Mouse (Mus musculus): ENCODE measurements around the gene Atoh7. TPM values are rescaled to one million over a fixed set of nuclear protein-coding genes. Genes with fewer than 3 reads are reported as not detected.

The Atoh7 gene
- polyA plus RNA-seq, 1 experiment: not detected

GRCm38 (mm10) chr10:63122516-63122915, 23.1 kb downstream of the Atoh7 start:
- no peak overlapping the region for H3K4me3 ChIP-seq (replicated peaks; ENCODE audit: control insufficient read depth, low read depth, low read length)
- no peak for TF ChIP-seq POLR2A (IDR thresholded peaks at IDR 0.05; ENCODE audit: borderline replicate concordance, control insufficient read depth, low read depth, low read length)
- TF ChIP-seq CTCF (IDR thresholded peaks at IDR 0.05; ENCODE audit: control insufficient read depth, insufficient read depth, low read length): no peak
- 42% methylated on average over 8 of the region's 8 CpGs for WGBS
- H3K4me1 ChIP-seq (ENCODE audit: control insufficient read depth, insufficient read depth, low read length): no peaks in the 10 kb centered on the region
- no peak overlapping the region for H3K27ac ChIP-seq (ENCODE audit: control insufficient read depth, insufficient read depth, low read depth, low read length, poor library complexity)

GRCm38 (mm10) chr10:63123141-63123540, 23.7 kb downstream of the Atoh7 start:
- H3K27ac ChIP-seq (ENCODE audit: control insufficient read depth, insufficient read depth, low read depth, low read length, poor library complexity): no peak overlapping the region
- no peak overlapping the region for H3K4me3 ChIP-seq (replicated peaks; ENCODE audit: control insufficient read depth, low read depth, low read length)
- WGBS: 65% methylated on average over 8 of the region's 8 CpGs

GRCm38 (mm10) chr10:63124016-63124415, 24.6 kb downstream of the Atoh7 start:
- TF ChIP-seq POLR2A (IDR thresholded peaks at IDR 0.05; ENCODE audit: borderline replicate concordance, control insufficient read depth, low read depth, low read length): no peak
- TF ChIP-seq CTCF (IDR thresholded peaks at IDR 0.05; ENCODE audit: control insufficient read depth, insufficient read depth, low read length): no peak
- no peak overlapping the region for H3K27ac ChIP-seq (ENCODE audit: control insufficient read depth, insufficient read depth, low read depth, low read length, poor library complexity)
- H3K4me3 ChIP-seq (replicated peaks; ENCODE audit: control insufficient read depth, low read depth, low read length): no peak overlapping the region
- 84% methylated on average over 10 of the region's 10 CpGs for WGBS
- H3K4me1 ChIP-seq (ENCODE audit: control insufficient read depth, insufficient read depth, low read length): no peaks in the 10 kb centered on the region

More at GRCm38 (mm10) chr10:63123141-63123540, 23.7 kb downstream of the Atoh7 start:
- TF ChIP-seq POLR2A (IDR thresholded peaks at IDR 0.05; ENCODE audit: borderline replicate concordance, control insufficient read depth, low read depth, low read length) (no peak), CTCF (IDR thresholded peaks at IDR 0.05; ENCODE audit: control insufficient read depth, insufficient read depth, low read length) (no peak)
- H3K4me1 ChIP-seq (ENCODE audit: control insufficient read depth, insufficient read depth, low read length): no peaks in the 10 kb centered on the region

GRCm38 (mm10) chr10:63125343-63125742, 25.9 kb downstream of the Atoh7 start:
- TF ChIP-seq POLR2A (IDR thresholded peaks at IDR 0.05; ENCODE audit: borderline replicate concordance, control insufficient read depth, low read depth, low read length) (no peak), CTCF (IDR thresholded peaks at IDR 0.05; ENCODE audit: control insufficient read depth, insufficient read depth, low read length) (peak; percentile 26; the same call in 1 of the 2 replicates)
- no peak overlapping the region for H3K4me3 ChIP-seq (replicated peaks; ENCODE audit: control insufficient read depth, low read depth, low read length)
- H3K4me1 ChIP-seq (ENCODE audit: control insufficient read depth, insufficient read depth, low read length): no peaks in the 10 kb centered on the region
- no peak overlapping the region for H3K27ac ChIP-seq (ENCODE audit: control insufficient read depth, insufficient read depth, low read depth, low read length, poor library complexity)
- WGBS: 58% methylated on average over 11 of the region's 11 CpGs

DNA sequence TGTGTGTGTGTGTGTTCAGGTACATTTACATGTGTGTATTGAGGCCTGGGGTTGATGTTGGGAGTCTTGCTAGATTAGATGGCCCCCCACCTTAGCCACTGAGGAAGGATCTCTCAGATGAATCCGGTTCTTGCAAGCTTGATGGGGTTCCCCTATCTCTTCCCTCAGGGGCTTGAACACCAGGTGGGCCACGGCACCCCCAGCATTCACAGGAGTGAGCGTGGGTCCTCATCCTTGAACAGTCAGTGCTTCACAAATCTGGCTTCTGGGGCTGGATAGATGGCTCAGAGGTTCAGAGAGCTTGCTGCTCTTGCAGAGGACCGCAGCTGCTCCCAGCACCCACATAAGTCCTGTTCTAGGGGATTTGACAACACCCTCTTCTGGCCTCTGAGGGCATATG, 26.7 kb downstream of the Atoh7 start:
- Histone ChIP-seq H3K4me3 (replicated peaks; ENCODE audit: control insufficient read depth, low read depth, low read length) (no peak overlapping the region), H3K4me1 (ENCODE audit: control insufficient read depth, insufficient read depth, low read length) (no peaks in the 10 kb centered on the region), H3K27ac (ENCODE audit: control insufficient read depth, insufficient read depth, low read depth, low read length, poor library complexity) (no peak overlapping the region)
- TF ChIP-seq CTCF (IDR thresholded peaks at IDR 0.05; ENCODE audit: control insufficient read depth, insufficient read depth, low read length) (no peak), POLR2A (IDR thresholded peaks at IDR 0.05; ENCODE audit: borderline replicate concordance, control insufficient read depth, low read depth, low read length) (no peak)
- 77% methylated on average over 4 of the region's 4 CpGs for WGBS

DNA sequence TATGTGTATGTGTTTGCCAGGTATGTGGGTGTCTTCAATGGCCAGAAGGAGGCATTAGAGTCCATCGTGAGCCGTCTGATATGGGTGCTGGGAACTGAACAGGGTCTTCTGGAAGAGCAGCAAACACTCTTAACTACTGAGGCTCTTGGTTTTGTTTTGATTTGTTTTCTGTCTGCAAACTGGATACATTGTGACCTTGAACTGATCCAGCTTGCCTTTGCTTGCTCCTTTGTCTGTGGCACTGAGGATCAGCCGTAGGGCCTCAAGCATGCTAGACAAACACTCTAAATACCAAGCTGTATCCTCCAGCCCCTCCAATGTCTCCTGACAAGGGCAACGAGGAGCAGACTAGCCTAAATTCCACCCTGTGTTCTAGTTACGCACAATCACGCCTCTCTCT, 27.7 kb downstream of the Atoh7 start:
- TF ChIP-seq CTCF (IDR thresholded peaks at IDR 0.05; ENCODE audit: control insufficient read depth, insufficient read depth, low read length) (no peak), POLR2A (IDR thresholded peaks at IDR 0.05; ENCODE audit: borderline replicate concordance, control insufficient read depth, low read depth, low read length) (no peak)
- 90% methylated on average over 6 of the region's 6 CpGs for WGBS
- no peak overlapping the region for H3K27ac ChIP-seq (ENCODE audit: control insufficient read depth, insufficient read depth, low read depth, low read length, poor library complexity)
- no peak overlapping the region for H3K4me3 ChIP-seq (replicated peaks; ENCODE audit: control insufficient read depth, low read depth, low read length)
- no peaks in the 10 kb centered on the region for H3K4me1 ChIP-seq (ENCODE audit: control insufficient read depth, insufficient read depth, low read length)

DNA sequence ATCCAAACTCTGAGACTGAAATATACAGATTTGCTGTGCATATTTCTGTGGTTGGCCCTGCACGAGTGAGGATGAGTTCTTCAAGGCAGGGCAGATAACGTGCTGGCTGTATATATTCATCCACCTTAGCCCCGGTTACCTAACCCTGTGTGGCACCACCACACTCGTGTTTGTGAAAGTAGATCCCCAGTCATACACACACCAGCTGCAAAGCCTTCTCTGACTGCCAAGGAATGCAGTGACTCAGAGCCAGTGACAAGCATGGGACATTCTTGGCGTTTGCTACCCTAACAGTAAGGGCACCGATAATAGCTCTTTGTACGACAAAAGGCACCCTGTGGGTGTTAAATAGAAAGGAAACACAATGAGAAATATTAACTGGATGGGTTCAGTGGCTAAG, 28.8 kb downstream of the Atoh7 start:
- no peaks in the 10 kb centered on the region for H3K4me1 ChIP-seq (ENCODE audit: control insufficient read depth, insufficient read depth, low read length)
- H3K27ac ChIP-seq (ENCODE audit: control insufficient read depth, insufficient read depth, low read depth, low read length, poor library complexity): no peak overlapping the region
- TF ChIP-seq POLR2A (IDR thresholded peaks at IDR 0.05; ENCODE audit: borderline replicate concordance, control insufficient read depth, low read depth, low read length) (no peak), CTCF (IDR thresholded peaks at IDR 0.05; ENCODE audit: control insufficient read depth, insufficient read depth, low read length) (no peak)
- no peak overlapping the region for H3K4me3 ChIP-seq (replicated peaks; ENCODE audit: control insufficient read depth, low read depth, low read length)
- WGBS: 80% methylated on average over 7 of the region's 7 CpGs

DNA sequence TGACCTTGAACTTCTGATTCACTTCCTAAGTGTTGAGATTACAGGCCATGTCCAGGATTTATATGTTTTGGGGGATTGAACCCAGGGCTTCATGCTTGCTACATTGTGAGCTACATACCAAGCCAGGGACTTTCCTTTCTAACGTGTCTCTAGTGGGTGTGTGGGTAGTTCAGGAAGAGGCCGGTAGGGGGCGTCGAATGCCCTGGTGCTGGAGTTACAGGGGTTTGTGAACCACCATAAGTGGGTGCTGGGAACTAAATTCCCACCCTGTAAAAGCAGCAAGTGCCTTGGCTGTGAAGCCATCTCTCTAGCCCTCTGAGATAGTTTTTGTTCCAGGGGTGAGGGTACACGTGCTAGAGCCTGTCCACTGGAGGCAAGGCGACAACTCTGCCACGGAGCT, 31.0 kb downstream of the Atoh7 start:
- Histone ChIP-seq H3K4me1 (ENCODE audit: control insufficient read depth, insufficient read depth, low read length) (no peaks in the 10 kb centered on the region), H3K4me3 (replicated peaks; ENCODE audit: control insufficient read depth, low read depth, low read length) (no peak overlapping the region), H3K27ac (ENCODE audit: control insufficient read depth, insufficient read depth, low read depth, low read length, poor library complexity) (no peak overlapping the region)
- TF ChIP-seq POLR2A (IDR thresholded peaks at IDR 0.05; ENCODE audit: borderline replicate concordance, control insufficient read depth, low read depth, low read length) (no peak), CTCF (IDR thresholded peaks at IDR 0.05; ENCODE audit: control insufficient read depth, insufficient read depth, low read length) (no peak)
- WGBS: 75% methylated on average over 7 of the region's 7 CpGs

GRCm38 (mm10) chr10:63132356-63132755, 32.9 kb downstream of the Atoh7 start:
- Histone ChIP-seq H3K4me1 (ENCODE audit: control insufficient read depth, insufficient read depth, low read length) (no peaks in the 10 kb centered on the region), H3K4me3 (replicated peaks; ENCODE audit: control insufficient read depth, low read depth, low read length) (no peak overlapping the region), H3K27ac (ENCODE audit: control insufficient read depth, insufficient read depth, low read depth, low read length, poor library complexity) (no peak overlapping the region)
- 77% methylated on average over 6 of the region's 6 CpGs for WGBS
- no peak for TF ChIP-seq CTCF (IDR thresholded peaks at IDR 0.05; ENCODE audit: control insufficient read depth, insufficient read depth, low read length)
- TF ChIP-seq POLR2A (IDR thresholded peaks at IDR 0.05; ENCODE audit: borderline replicate concordance, control insufficient read depth, low read depth, low read length): no peak
